ENCODE assay signal across 9 mouse cellular contexts in genomic region chr12:16717653-16718052, GRCm38 (mm10).
DNase-seq lines count a peak whose midpoint lies in the region; ATAC-seq and TF ChIP-seq lines count a peak whose summit lies in the region.
"Had no signal": no experiment of that assay in that cellular context is flagged by ENCODE, and none has a peak within 500 bp of the region (broad histone marks: within the 10 kb centered on the region; RNA-seq: fewer than 3 reads in every experiment).

No protein-coding gene starts in this region.

- no peak for ATAC-seq in heart, postnatal 0 days (ENCODE audit: insufficient read depth, low read depth)
- ATAC-seq in activated CD4-positive, CD25-positive, alpha-beta regulatory T cell, adult 4 months = peak; percentile 52
- ATAC-seq in midbrain, embryonic 15.5 days (replicated peaks) = peak; percentile 63; the same call in 1 of the 2 replicates

- 70% methylated on average over 1 of the region's 1 CpGs for WGBS in heart, postnatal 0 days
- 57% methylated on average over 1 of the region's 1 CpGs for WGBS in embryonic facial prominence, embryonic 10.5 days
- WGBS in midbrain, embryonic 15.5 days = 70% methylated on average over 1 of the region's 1 CpGs

- H3K9ac ChIP-seq in heart, postnatal 0 days (replicated peaks; ENCODE audit: low read depth, low read length) = no peak overlapping the region
- no peak overlapping the region for H3K9ac ChIP-seq in midbrain, embryonic 15.5 days
- H3K9ac ChIP-seq: limb, embryonic 15.5 days had no signal

- no peak overlapping the region for H3K27ac ChIP-seq in heart, postnatal 0 days (ENCODE audit: low read depth)
- H3K27ac ChIP-seq in embryonic facial prominence, embryonic 10.5 days (replicated peaks) = no peak overlapping the region
- no peak overlapping the region for H3K27ac ChIP-seq in midbrain, embryonic 15.5 days
- H3K27ac ChIP-seq: limb, embryonic 15.5 days had no signal

- no peaks in the 10 kb centered on the region for H3K9me3 ChIP-seq in heart, postnatal 0 days (replicated peaks; ENCODE audit: control insufficient read depth, low read length)
- H3K9me3 ChIP-seq in embryonic facial prominence, embryonic 10.5 days = no peaks in the 10 kb centered on the region
- H3K9me3 ChIP-seq in midbrain, embryonic 15.5 days = no peaks in the 10 kb centered on the region
- H3K9me3 ChIP-seq: limb, embryonic 15.5 days had no signal

- peak; percentile 12 for DNase-seq in heart, postnatal 0 days (ENCODE audit: low spot score)
- no peak for DNase-seq in heart, adult 9 months (ENCODE audit: low spot score in 2 of 2)
- peak; percentile 36 to 37 for DNase-seq in B cell, adult 2 months
- DNase-seq in embryonic facial prominence, embryonic 10.5 days (ENCODE audit: low spot score) = peak; percentile 66
- peak; percentile 51 for DNase-seq in kidney, postnatal 14 days
- DNase-seq in urinary bladder, postnatal 36 days (ENCODE audit: low spot score in 2 of 2) = no peak

- no peak overlapping the region for H3K4me2 ChIP-seq in heart, postnatal 0 days (ENCODE audit: low read depth, low read length)
- H3K4me2 ChIP-seq in midbrain, embryonic 15.5 days = no peak overlapping the region
- H3K4me2 ChIP-seq: limb, embryonic 15.5 days had no signal

- no peak overlapping the region for H3K4me3 ChIP-seq in heart, postnatal 0 days (ENCODE audit: low read depth, low read length)
- H3K4me3 ChIP-seq in embryonic facial prominence, embryonic 10.5 days = no peak overlapping the region
- H3K4me3 ChIP-seq in midbrain, embryonic 15.5 days = no peak overlapping the region
- H3K4me3 ChIP-seq: limb, embryonic 15.5 days had no signal

- no peaks in the 10 kb centered on the region for H3K4me1 ChIP-seq in heart, postnatal 0 days (ENCODE audit: control insufficient read depth, insufficient read depth)
- no peaks in the 10 kb centered on the region for H3K4me1 ChIP-seq in embryonic facial prominence, embryonic 10.5 days
- no peaks in the 10 kb centered on the region for H3K4me1 ChIP-seq in midbrain, embryonic 15.5 days
- H3K4me1 ChIP-seq: limb, embryonic 15.5 days had no signal

- H3K36me3 ChIP-seq in heart, postnatal 0 days (replicated peaks; ENCODE audit: control insufficient read depth, insufficient read depth, low read length) = no peaks in the 10 kb centered on the region
- peaks cover 70% of the 10 kb centered on the region for H3K36me3 ChIP-seq in embryonic facial prominence, embryonic 10.5 days (replicated peaks)
- H3K36me3 ChIP-seq in midbrain, embryonic 15.5 days (replicated peaks) = no peaks in the 10 kb centered on the region
- H3K36me3 ChIP-seq: limb, embryonic 15.5 days had no signal

- peak; percentile 78 for TF ChIP-seq CTCF in heart, postnatal 0 days (IDR thresholded peaks at IDR 0.05; ENCODE audit: low read depth)

- H3K27me3 ChIP-seq in heart, postnatal 0 days (ENCODE audit: control insufficient read depth, insufficient read depth, low read length) = no peaks in the 10 kb centered on the region
- H3K27me3 ChIP-seq in embryonic facial prominence, embryonic 10.5 days (replicated peaks; ENCODE audit: low read depth, poor library complexity, severe bottlenecking) = no peaks in the 10 kb centered on the region
- H3K27me3 ChIP-seq in midbrain, embryonic 15.5 days (replicated peaks) = no peaks in the 10 kb centered on the region
- H3K27me3 ChIP-seq: limb, embryonic 15.5 days had no signal

- TF ChIP-seq EP300 in heart, postnatal 0 days (IDR thresholded peaks at IDR 0.05; ENCODE audit: low read depth) = no peak

Comparison
In these comparisons a context has a peak if more than half of its experiments do, and no peak if none do; other contexts are left out.
1. DNase-seq: peak in heart, postnatal 0 days (single experiment), B cell, adult 2 months (2 of 2), embryonic facial prominence, embryonic 10.5 days (single experiment) and kidney, postnatal 14 days (single experiment); none in heart, adult 9 months (0 of 2) and urinary bladder, postnatal 36 days (0 of 2).